Mouse (Mus musculus) skeletal muscle tissue, postnatal 0 days (tissue): ENCODE data around the gene Mrpl9. TPM values are rescaled to one million over a fixed set of nuclear protein-coding genes. Genes with fewer than 3 reads are reported as not detected.

Source experiments
- polyA plus RNA-seq: library from polyadenylated mRNA; unstranded; fragments of >200 nt; fragmentation: Nextera tagmentation; extraction: Ambion mirVana; gene quantifications from 2 replicates; pipeline ENCODE4 v1.2.1, GENCODE M21; 2015

Gene Mrpl9
- 69.6 and 79.0 TPM in 2 replicates for polyA plus RNA-seq

GRCm38 (mm10) chr3:94442951-94443596, at the start of gene Mrpl9:
TSS of gene Mrpl9 (plus strand) at chr3:94443318.

GRCm38 (mm10) chr3:94398217-94398616, 44.9 kb upstream of the Mrpl9 start, which contains the start of gene Lingo4:
TSS of gene Lingo4 (plus strand) at chr3:94398517.

GRCm38 (mm10) chr3:94413031-94413679, 30.0 kb upstream of the Mrpl9 start, which contains the start of gene Tdrkh:
TSS of gene Tdrkh (plus strand) at chr3:94413273.

GRCm38 (mm10) chr3:94443597-94443964, 463 bp downstream of the Mrpl9 start, which contains the start of gene Oaz3:
TSS of gene Oaz3 (minus strand) at chr3:94443915.

GRCm38 (mm10) chr3:94477981-94478422, 34.9 kb downstream of the Mrpl9 start, which contains the start of gene Celf3:
TSS of gene Celf3 (plus strand) at chr3:94478295.

GRCm38 (mm10) chr3:94480291-94480884, 37.3 kb downstream of the Mrpl9 start, which contains the start of gene Riiad1:
TSS of gene Riiad1 (minus strand) at chr3:94480341.

Other genes with a start within 250 kb of the Mrpl9 start
- gene Gm5286, start 246.6 kb upstream of the Mrpl9 start, polyA plus RNA-seq: not detected in 2 replicates
- gene Gm4778, start 179.3 kb upstream of the Mrpl9 start, polyA plus RNA-seq: not detected in 2 replicates
- gene Them4, start 133.2 kb upstream of the Mrpl9 start, polyA plus RNA-seq: 10.7 and 11.1 TPM in 2 replicates
- gene Them5, start 101.2 kb upstream of the Mrpl9 start, polyA plus RNA-seq: 10.5 TPM in 1 of 2 replicates, not detected in the other
- gene C2cd4d, start 80.9 kb upstream of the Mrpl9 start, polyA plus RNA-seq: 1.7 and 1.8 TPM in 2 replicates
- gene Rorc, start 70.5 kb upstream of the Mrpl9 start, polyA plus RNA-seq: 14.1 and 19.7 TPM in 2 replicates
- gene Lingo4, start 44.8 kb upstream of the Mrpl9 start, polyA plus RNA-seq: 0.35 and 0.40 TPM in 2 replicates
- 13.7 and 15.0 TPM in 2 replicates for gene Tdrkh, start 30.0 kb upstream of the Mrpl9 start, polyA plus RNA-seq
- 0.35 and 0.37 TPM in 2 replicates for gene Oaz3, start 597 bp downstream of the Mrpl9 start, polyA plus RNA-seq
- gene Celf3, start 35.0 kb downstream of the Mrpl9 start, polyA plus RNA-seq: 0.52 and 0.81 TPM in 2 replicates
- gene Riiad1, start 37.0 kb downstream of the Mrpl9 start, polyA plus RNA-seq: 10.3 and 11.1 TPM in 2 replicates
- 16.3 and 17.7 TPM in 2 replicates for gene Snx27, start 139.4 kb downstream of the Mrpl9 start, polyA plus RNA-seq
- gene Gm10972, start 199.8 kb downstream of the Mrpl9 start, polyA plus RNA-seq: not detected in 2 replicates
- gene Tuft1, start 215.6 kb downstream of the Mrpl9 start, polyA plus RNA-seq: 0.58 and 2.2 TPM in 2 replicates